Mouse (Mus musculus): Measurements from ENCODE around the gene Tnr. TPM values are rescaled to one million over a fixed set of nuclear protein-coding genes. Genes with fewer than 3 reads are reported as not detected.

Tnr gene
- polyA plus RNA-seq, 1 experiment: 0.03 TPM

DNA sequence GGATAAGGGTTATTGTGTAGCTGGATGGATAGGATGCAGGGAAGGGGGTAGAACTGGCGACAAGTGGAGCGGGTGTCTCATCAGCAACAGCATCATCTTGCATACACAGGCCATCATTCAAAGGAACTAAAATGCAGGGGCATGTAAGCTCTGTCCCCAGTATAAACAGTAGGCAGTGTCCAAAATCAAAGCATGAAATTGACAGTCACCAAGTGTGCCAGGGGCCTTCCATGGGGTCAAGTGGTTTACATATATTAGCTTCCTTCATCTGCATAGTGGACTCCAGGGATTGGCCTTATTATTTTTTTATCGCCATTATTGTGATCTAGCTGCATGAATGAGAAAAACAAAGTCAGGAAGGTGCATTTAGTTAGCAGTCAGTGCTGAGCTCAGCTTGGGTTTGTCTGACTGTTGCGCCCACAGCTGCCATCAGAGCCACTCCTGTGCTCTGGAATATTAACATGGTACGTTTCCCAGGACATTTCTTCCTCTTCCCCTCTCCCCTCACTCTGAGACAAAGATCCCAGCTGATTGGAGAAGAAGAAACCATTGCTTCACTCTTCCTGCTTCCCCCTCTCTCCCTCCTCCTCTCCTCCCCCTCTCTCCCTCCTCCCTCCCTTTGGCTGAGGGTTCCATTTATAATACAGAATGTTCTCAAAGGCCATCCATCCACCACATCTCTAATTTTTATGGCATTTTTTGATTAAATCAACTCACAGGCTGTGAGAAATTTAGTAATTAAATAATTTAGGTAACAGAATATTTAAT is 106.4 kb downstream of the Tnr start:
- no peak for TF ChIP-seq POLR2A (IDR thresholded peaks at IDR 0.05; ENCODE audit: low read depth, low read length)
- TF ChIP-seq CTCF (conservative IDR thresholded peaks at IDR 0.05; ENCODE audit: insufficient read depth, insufficient read length, low read depth, low read length): no peak
- Histone ChIP-seq H3K4me1 (ENCODE audit: control insufficient read depth, insufficient read depth, low read length) (no peaks in the 10 kb centered on the region), H3K27ac (ENCODE audit: insufficient read depth, low read depth, low read length) (no peak overlapping the region), H3K36me3 (ENCODE audit: control insufficient read depth, insufficient read depth, low read length) (no peaks in the 10 kb centered on the region), H3K4me3 (ENCODE audit: insufficient read depth, low read depth, low read length) (no peak overlapping the region), H3K27me3 (replicated peaks; ENCODE audit: control insufficient read depth, insufficient read depth, low read length) (no peaks in the 10 kb centered on the region)
- 84% methylated on average over 5 of the region's 5 CpGs for WGBS
- no peak for DNase-seq

GRCm38 (mm10) chr1:159632558-159632957 is 109.0 kb downstream of the Tnr start:
- Histone ChIP-seq H3K27me3 (replicated peaks; ENCODE audit: control insufficient read depth, insufficient read depth, low read length) (no peaks in the 10 kb centered on the region), H3K36me3 (ENCODE audit: control insufficient read depth, insufficient read depth, low read length) (no peaks in the 10 kb centered on the region), H3K27ac (ENCODE audit: insufficient read depth, low read depth, low read length) (no peak overlapping the region), H3K4me3 (ENCODE audit: insufficient read depth, low read depth, low read length) (no peak overlapping the region), H3K4me1 (ENCODE audit: control insufficient read depth, insufficient read depth, low read length) (no peaks in the 10 kb centered on the region)
- no peak for DNase-seq
- TF ChIP-seq CTCF (conservative IDR thresholded peaks at IDR 0.05; ENCODE audit: insufficient read depth, insufficient read length, low read depth, low read length) (no peak), POLR2A (IDR thresholded peaks at IDR 0.05; ENCODE audit: low read depth, low read length) (no peak)
- WGBS: 70% methylated on average over 3 of the region's 3 CpGs

DNA sequence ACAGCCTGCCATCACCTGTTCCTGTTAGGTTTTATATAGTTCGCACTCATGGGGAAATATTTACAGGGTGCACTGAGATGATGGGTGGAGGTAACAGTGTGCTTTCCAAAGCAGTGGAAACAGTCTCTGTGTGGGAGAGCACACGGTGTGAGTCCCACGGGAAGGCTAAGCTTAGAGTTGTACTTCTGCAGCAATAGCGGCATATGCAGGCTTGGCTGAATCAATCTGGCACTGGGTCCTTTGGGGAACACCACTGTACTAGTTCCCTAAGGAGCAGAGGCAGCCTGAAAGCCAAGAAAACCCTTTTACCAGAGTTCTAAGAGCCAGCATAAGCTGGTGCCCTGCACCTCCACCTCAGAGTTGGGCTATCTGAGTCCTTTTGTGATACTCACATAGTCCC is 115.8 kb downstream of the Tnr start:
- H3K4me3 ChIP-seq (ENCODE audit: insufficient read depth, low read depth, low read length): no peak overlapping the region
- DNase-seq: no peak
- no peaks in the 10 kb centered on the region for H3K36me3 ChIP-seq (ENCODE audit: control insufficient read depth, insufficient read depth, low read length)
- H3K27ac ChIP-seq (ENCODE audit: insufficient read depth, low read depth, low read length): no peak overlapping the region
- TF ChIP-seq POLR2A (IDR thresholded peaks at IDR 0.05; ENCODE audit: low read depth, low read length): no peak
- TF ChIP-seq CTCF (conservative IDR thresholded peaks at IDR 0.05; ENCODE audit: insufficient read depth, insufficient read length, low read depth, low read length): no peak
- WGBS: 90% methylated on average over 4 of the region's 4 CpGs
- H3K4me1 ChIP-seq (ENCODE audit: control insufficient read depth, insufficient read depth, low read length): no peaks in the 10 kb centered on the region
- H3K27me3 ChIP-seq (replicated peaks; ENCODE audit: control insufficient read depth, insufficient read depth, low read length): no peaks in the 10 kb centered on the region

- Histone ChIP-seq H3K4me3 (ENCODE audit: insufficient read depth, low read depth, low read length) (no peak overlapping the region), H3K27me3 (replicated peaks; ENCODE audit: control insufficient read depth, insufficient read depth, low read length) (no peaks in the 10 kb centered on the region), H3K4me1 (ENCODE audit: control insufficient read depth, insufficient read depth, low read length) (no peaks in the 10 kb centered on the region), H3K27ac (ENCODE audit: insufficient read depth, low read depth, low read length) (no peak overlapping the region), H3K36me3 (ENCODE audit: control insufficient read depth, insufficient read depth, low read length) (no peaks in the 10 kb centered on the region)
- no peak for DNase-seq
- no peak for TF ChIP-seq CTCF (conservative IDR thresholded peaks at IDR 0.05; ENCODE audit: insufficient read depth, insufficient read length, low read depth, low read length)
- TF ChIP-seq POLR2A (IDR thresholded peaks at IDR 0.05; ENCODE audit: low read depth, low read length): no peak
- 83% methylated on average over 4 of the region's 4 CpGs for WGBS
Measured at GRCm38 (mm10) chr1:159645719-159646118, 122.2 kb downstream of the Tnr start.

DNA sequence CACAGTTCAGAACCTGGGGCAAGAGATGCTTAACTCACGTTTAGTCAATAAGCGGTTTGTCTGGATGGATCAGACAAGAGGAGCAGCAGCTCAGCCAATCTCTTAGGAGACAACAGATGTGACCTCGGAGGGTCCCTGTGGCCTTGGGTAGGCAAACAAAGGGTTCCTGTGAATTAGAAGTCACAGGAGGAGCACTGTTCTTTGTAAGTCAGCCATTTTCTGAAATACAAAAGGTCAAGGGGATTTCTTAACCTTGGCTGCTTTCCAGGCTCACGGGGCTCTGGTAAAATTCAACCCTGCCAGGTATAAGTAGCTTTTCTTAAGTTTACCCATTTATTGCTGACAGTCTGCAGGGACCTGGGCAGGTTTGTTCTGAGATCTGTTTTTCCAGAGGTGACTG is 126.9 kb downstream of the Tnr start:
- no peaks in the 10 kb centered on the region for H3K4me1 ChIP-seq (ENCODE audit: control insufficient read depth, insufficient read depth, low read length)
- 57% methylated on average over 4 of the region's 4 CpGs for WGBS
- no peak overlapping the region for H3K4me3 ChIP-seq (ENCODE audit: insufficient read depth, low read depth, low read length)
- DNase-seq: no peak
- no peak for TF ChIP-seq CTCF (conservative IDR thresholded peaks at IDR 0.05; ENCODE audit: insufficient read depth, insufficient read length, low read depth, low read length)
- no peak overlapping the region for H3K27ac ChIP-seq (ENCODE audit: insufficient read depth, low read depth, low read length)
- H3K27me3 ChIP-seq (replicated peaks; ENCODE audit: control insufficient read depth, insufficient read depth, low read length): no peaks in the 10 kb centered on the region
- no peaks in the 10 kb centered on the region for H3K36me3 ChIP-seq (ENCODE audit: control insufficient read depth, insufficient read depth, low read length)

DNA sequence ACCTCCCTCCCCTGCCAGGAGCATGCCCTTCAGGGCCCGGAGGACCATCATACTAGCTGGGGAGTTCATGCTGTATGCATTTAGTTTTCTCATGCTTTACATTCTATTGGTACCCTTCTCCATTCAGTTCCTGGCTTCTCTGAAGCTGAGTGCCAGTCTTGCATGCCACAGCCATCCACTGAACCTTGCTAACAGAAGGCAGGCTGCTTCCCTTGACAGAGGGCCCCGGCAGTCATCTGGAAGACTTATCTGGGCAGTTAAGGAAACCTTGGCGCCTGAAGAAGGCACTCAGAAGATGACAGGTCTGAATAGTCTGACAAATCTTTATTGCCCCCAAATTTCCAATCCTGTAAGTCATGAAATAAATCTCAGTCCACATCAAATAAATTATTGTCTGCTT is 131.7 kb downstream of the Tnr start:
- Histone ChIP-seq H3K36me3 (ENCODE audit: control insufficient read depth, insufficient read depth, low read length) (no peaks in the 10 kb centered on the region), H3K4me1 (ENCODE audit: control insufficient read depth, insufficient read depth, low read length) (no peaks in the 10 kb centered on the region), H3K4me3 (ENCODE audit: insufficient read depth, low read depth, low read length) (no peak overlapping the region), H3K27ac (ENCODE audit: insufficient read depth, low read depth, low read length) (no peak overlapping the region), H3K27me3 (replicated peaks; ENCODE audit: control insufficient read depth, insufficient read depth, low read length) (no peaks in the 10 kb centered on the region)
- no peak for DNase-seq
- WGBS: 79% methylated on average over 3 of the region's 3 CpGs
- TF ChIP-seq CTCF (conservative IDR thresholded peaks at IDR 0.05; ENCODE audit: insufficient read depth, insufficient read length, low read depth, low read length) (no peak), POLR2A (IDR thresholded peaks at IDR 0.05; ENCODE audit: low read depth, low read length) (no peak)

DNA sequence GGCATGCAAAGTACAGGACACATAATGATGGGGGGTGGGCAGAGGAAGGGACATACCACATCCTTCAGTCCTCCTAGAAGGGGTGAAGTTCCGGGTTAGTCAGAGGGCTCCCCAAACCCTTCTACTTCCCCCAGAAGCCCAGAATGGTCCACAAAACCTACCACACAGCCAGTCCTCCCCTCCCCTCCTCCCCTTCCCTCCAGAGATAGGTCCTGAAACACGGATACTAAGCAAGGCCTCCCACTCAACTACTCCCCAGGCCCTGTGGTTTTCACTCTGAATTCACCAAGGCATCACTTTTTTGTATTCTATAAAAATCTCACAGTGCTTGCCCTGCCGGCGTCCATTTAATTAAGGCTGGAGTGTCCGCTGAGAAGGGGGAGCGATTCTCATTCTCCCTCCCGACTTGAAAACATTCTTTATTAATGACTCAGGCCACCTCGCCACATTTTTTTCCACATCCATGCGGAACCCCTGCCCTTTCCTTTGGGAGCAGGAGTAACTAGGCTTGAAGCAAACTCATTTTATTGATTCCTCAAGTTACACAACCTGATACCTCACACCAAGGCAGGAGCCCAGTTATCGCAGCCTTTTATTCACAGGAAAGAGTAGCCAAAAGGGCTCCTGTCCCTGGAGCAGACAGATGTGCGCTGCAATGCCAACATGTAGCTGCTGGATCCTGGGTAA is 134.4 kb downstream of the Tnr start:
- TF ChIP-seq POLR2A (IDR thresholded peaks at IDR 0.05; ENCODE audit: low read depth, low read length) (no peak), CTCF (conservative IDR thresholded peaks at IDR 0.05; ENCODE audit: insufficient read depth, insufficient read length, low read depth, low read length) (no peak)
- Histone ChIP-seq H3K27me3 (replicated peaks; ENCODE audit: control insufficient read depth, insufficient read depth, low read length) (no peaks in the 10 kb centered on the region), H3K36me3 (ENCODE audit: control insufficient read depth, insufficient read depth, low read length) (no peaks in the 10 kb centered on the region), H3K4me3 (ENCODE audit: insufficient read depth, low read depth, low read length) (no peak overlapping the region), H3K27ac (ENCODE audit: insufficient read depth, low read depth, low read length) (no peak overlapping the region), H3K4me1 (ENCODE audit: control insufficient read depth, insufficient read depth, low read length) (no peaks in the 10 kb centered on the region)
- no peak for DNase-seq
- 17% methylated on average over 11 of the region's 11 CpGs for WGBS
